Mouse (Mus musculus) liver, embryonic 12.5 days (tissue): ENCODE measurements around the gene Fgf12. TPM values are rescaled to one million over a fixed set of nuclear protein-coding genes. Genes with fewer than 3 reads are reported as not detected.

Source experiments
- ATAC-seq: fragments of 200-750 bp; cut with Nextera tagmentation; 2 replicates; pipeline ENCODE4 v1.8.0; 2017; ENCODE audit warnings: moderate number of reproducible peaks, mild to moderate bottlenecking, moderate library complexity
- H3K27ac ChIP-seq: fragments of 300-500 bp; sonication (generic); 2 replicates; pipeline ENCODE4 v1.5.1; 2016; ENCODE audit warnings: mild to moderate bottlenecking
- H3K27me3 ChIP-seq: fragments of 300-500 bp; sonication (generic); replicated peaks from 2 replicates; pipeline ENCODE4 v1.6.1; 2016; ENCODE audit warnings: mild to moderate bottlenecking, moderate library complexity
- H3K36me3 ChIP-seq: fragments of 300-500 bp; sonication (generic); 2 replicates; pipeline ENCODE4 v1.6.1; 2016; ENCODE audit warnings: mild to moderate bottlenecking, moderate library complexity
- H3K4me1 ChIP-seq: fragments of 300-500 bp; sonication (generic); 2 replicates; pipeline ENCODE4 v1.6.1; 2016
- H3K4me2 ChIP-seq: fragments of 300-500 bp; sonication (generic); 2 replicates; pipeline ENCODE4 v1.6.1; 2016; ENCODE audit warnings: mild to moderate bottlenecking, moderate library complexity
- H3K4me3 ChIP-seq: fragments of 300-500 bp; sonication (generic); 2 replicates; pipeline ENCODE4 v1.5.1; 2016; ENCODE audit warnings: mild to moderate bottlenecking, moderate library complexity
- H3K9ac ChIP-seq: fragments of 300-500 bp; sonication (generic); 2 replicates; pipeline ENCODE4 v1.6.1; 2016; ENCODE audit warnings: mild to moderate bottlenecking, moderate library complexity
- H3K9me3 ChIP-seq: fragments of 300-500 bp; sonication (generic); replicated peaks from 2 replicates; pipeline ENCODE4 v1.6.1; 2016; ENCODE audit warnings: mild to moderate bottlenecking, moderate library complexity
- WGBS: fragments of 180-500 bp; shearing (Covaris S2); methylation state at CpG from one replicate; pipeline ENCODE4 v1.1.7; 2016; ENCODE audit not compliant: insufficient replicate concordance; 5-methylcytosine and 5-hydroxymethylcytosine counted together
- microRNA counts: library from miRNA; unstranded; fragments of <30 nt; microRNA quantifications from one replicate; lab custom pipeline; 2017
- microRNA-seq: library from miRNA; unstranded; fragments of <30 nt; microRNA quantifications from one replicate; pipeline ENCODE4, GENCODE M21; 2017
- polyA plus RNA-seq: library from polyadenylated mRNA; unstranded; fragments of >200 nt; fragmentation: Nextera tagmentation; extraction: Ambion mirVana; gene quantifications from 2 replicates; pipeline ENCODE4 v1.2.1, GENCODE M21; 2016

Gene Fgf12
- polyA plus RNA-seq, 1 experiment from 2014 or later, result 0.14 TPM

GRCm38 (mm10) chr16:28242867-28243649 lies 509.8 kb downstream of the Fgf12 start:
- WGBS, result 55% methylated on average over 3 of the region's 3 CpGs
- no peaks in the 10 kb centered on the region for H3K27me3 ChIP-seq
- H3K9ac ChIP-seq, result no peak overlapping the region
- no peak overlapping the region for H3K27ac ChIP-seq
- H3K9me3 ChIP-seq, result no peaks in the 10 kb centered on the region
- no peak for ATAC-seq
- no peak overlapping the region for H3K4me2 ChIP-seq
- no peaks in the 10 kb centered on the region for H3K4me1 ChIP-seq
- H3K4me3 ChIP-seq, result no peak overlapping the region
- no peaks in the 10 kb centered on the region for H3K36me3 ChIP-seq

DNA sequence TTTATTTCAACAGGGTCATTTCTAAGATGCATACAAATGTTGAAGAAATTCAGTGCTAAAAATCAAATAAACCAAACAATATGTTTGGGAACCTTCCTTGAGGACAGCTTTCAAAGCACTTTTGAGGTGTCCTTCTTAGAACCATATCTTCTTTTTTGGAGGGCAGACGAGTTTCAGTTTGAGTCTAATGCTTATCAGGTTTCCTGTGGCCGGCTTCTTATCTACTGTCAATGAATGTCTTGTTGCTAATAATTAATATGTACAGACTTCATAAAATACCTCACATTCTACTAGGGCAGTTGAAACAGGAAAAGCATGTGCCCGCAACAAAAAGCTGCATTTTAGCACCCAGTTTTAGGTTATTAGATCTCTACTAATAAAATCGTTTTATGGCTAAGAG lies 513.5 kb downstream of the Fgf12 start:
- Histone ChIP-seq H3K27ac (no peak overlapping the region), H3K36me3 (no peaks in the 10 kb centered on the region), H3K9ac (no peak overlapping the region), H3K4me1 (no peaks in the 10 kb centered on the region), H3K27me3 (no peaks in the 10 kb centered on the region), H3K4me2 (no peak overlapping the region), H3K4me3 (no peak overlapping the region), H3K9me3 (no peaks in the 10 kb centered on the region)
- ATAC-seq, result no peak
- WGBS, result 28% methylated on average over 4 of the region's 4 CpGs

DNA sequence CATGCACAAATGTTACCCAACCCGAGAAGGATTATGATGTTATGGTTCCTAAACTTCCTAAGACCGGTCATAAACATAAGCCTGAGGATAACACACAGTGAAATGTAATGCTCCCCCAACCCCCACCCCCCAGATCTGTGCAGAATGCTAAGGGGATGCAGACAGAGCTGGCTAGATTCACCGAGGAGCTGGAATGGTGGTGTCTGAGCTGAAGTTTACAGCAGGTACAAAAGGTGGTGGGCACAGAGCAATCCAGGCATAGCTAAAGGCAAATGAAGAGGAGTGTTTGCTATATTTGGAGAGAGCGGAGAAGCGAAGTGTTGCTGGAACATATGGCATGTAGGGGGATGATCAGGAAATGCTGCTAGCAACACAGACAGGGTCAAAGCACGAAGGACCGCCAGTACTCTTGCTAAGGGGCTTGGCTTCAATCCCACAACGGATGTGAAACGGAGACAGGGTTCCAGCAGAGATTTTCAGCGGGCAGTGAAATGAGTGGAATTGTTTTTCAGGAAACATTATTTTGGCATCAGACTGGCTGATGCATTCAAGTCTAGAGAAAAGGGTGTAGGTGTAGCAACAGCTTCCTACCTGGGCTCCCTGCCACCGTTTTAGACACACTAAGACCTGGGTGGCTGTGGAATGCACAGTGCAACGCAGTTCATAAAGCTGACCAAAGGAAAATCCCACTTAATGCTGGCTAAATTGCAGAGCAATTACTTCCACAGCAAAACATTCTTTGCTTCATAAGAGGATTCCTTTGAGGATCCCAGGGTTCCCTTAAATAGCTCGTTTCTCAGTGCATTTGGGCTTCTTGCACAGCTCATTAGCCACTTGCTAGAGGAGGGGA lies 514.6 kb downstream of the Fgf12 start:
- Histone ChIP-seq H3K4me3 (no peak overlapping the region), H3K4me2 (no peak overlapping the region), H3K9me3 (no peaks in the 10 kb centered on the region), H3K4me1 (no peaks in the 10 kb centered on the region), H3K9ac (no peak overlapping the region), H3K36me3 (no peaks in the 10 kb centered on the region), H3K27ac (no peak overlapping the region), H3K27me3 (no peaks in the 10 kb centered on the region)
- ATAC-seq, result no peak
- WGBS, result 71% methylated on average over 13 of the region's 13 CpGs

GRCm38 (mm10) chr16:28215930-28216329 lies 536.9 kb downstream of the Fgf12 start:
- ATAC-seq, result no peak
- no peaks in the 10 kb centered on the region for H3K9me3 ChIP-seq
- H3K4me2 ChIP-seq, result no peak overlapping the region
- H3K36me3 ChIP-seq, result no peaks in the 10 kb centered on the region
- H3K4me1 ChIP-seq, result no peaks in the 10 kb centered on the region
- no peak overlapping the region for H3K9ac ChIP-seq
- H3K27me3 ChIP-seq, result no peaks in the 10 kb centered on the region
- no peak overlapping the region for H3K4me3 ChIP-seq
- H3K27ac ChIP-seq, result no peak overlapping the region
- 72% methylated on average over 5 of the region's 5 CpGs for WGBS

DNA sequence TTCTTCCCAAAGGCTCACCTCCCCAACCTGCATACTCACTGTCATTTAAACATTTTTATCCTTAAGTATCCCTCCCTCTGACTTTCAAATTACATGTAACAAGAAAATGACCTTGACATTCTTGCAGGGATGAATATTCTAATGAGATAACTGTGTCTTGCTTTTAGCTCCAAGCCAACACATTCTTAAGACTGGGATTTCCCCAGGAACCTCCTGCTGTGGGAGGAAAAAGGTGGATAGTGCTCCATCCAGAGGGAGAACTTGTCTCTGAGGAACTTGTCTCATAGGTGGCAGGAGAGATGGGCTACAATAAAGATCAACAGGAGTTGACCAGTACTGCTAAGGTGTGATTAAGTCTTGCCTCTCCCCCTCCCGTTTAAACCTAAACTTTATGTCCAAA lies 540.5 kb downstream of the Fgf12 start:
- no peaks in the 10 kb centered on the region for H3K9me3 ChIP-seq
- no peak overlapping the region for H3K4me3 ChIP-seq
- H3K4me2 ChIP-seq, result no peak overlapping the region
- H3K9ac ChIP-seq, result no peak overlapping the region
- no peak for ATAC-seq
- no peaks in the 10 kb centered on the region for H3K36me3 ChIP-seq
- H3K4me1 ChIP-seq, result no peaks in the 10 kb centered on the region
- WGBS, result 45% methylated on average over 1 of the region's 1 CpGs
- no peaks in the 10 kb centered on the region for H3K27me3 ChIP-seq
- no peak overlapping the region for H3K27ac ChIP-seq

- Histone ChIP-seq H3K27ac (no peak overlapping the region), H3K9me3 (no peaks in the 10 kb centered on the region), H3K9ac (no peak overlapping the region), H3K4me3 (no peak overlapping the region), H3K4me2 (no peak overlapping the region), H3K36me3 (no peaks in the 10 kb centered on the region), H3K4me1 (no peaks in the 10 kb centered on the region), H3K27me3 (no peaks in the 10 kb centered on the region)
- no peak for ATAC-seq
- 68% methylated on average over 2 of the region's 2 CpGs for WGBS
These were observed 596.4 kb downstream of the Fgf12 start for GRCm38 (mm10) chr16:28156443-28156842.

- Histone ChIP-seq H3K36me3 (no peaks in the 10 kb centered on the region), H3K27ac (no peak overlapping the region), H3K27me3 (no peaks in the 10 kb centered on the region), H3K9ac (no peak overlapping the region), H3K4me3 (no peak overlapping the region), H3K9me3 (no peaks in the 10 kb centered on the region), H3K4me2 (no peak overlapping the region), H3K4me1 (no peaks in the 10 kb centered on the region)
- 57% methylated on average over 3 of the region's 3 CpGs for WGBS
- no peak for ATAC-seq
These were observed 611.9 kb downstream of the Fgf12 start for GRCm38 (mm10) chr16:28140972-28141371.

GRCm38 (mm10) chr16:28127006-28127405 lies 625.9 kb downstream of the Fgf12 start:
- Histone ChIP-seq H3K36me3 (no peaks in the 10 kb centered on the region), H3K4me1 (no peaks in the 10 kb centered on the region), H3K27ac (no peak overlapping the region), H3K9ac (no peak overlapping the region), H3K27me3 (no peaks in the 10 kb centered on the region), H3K4me2 (no peak overlapping the region), H3K9me3 (no peaks in the 10 kb centered on the region), H3K4me3 (no peak overlapping the region)
- ATAC-seq, result no peak
- WGBS, result 50% methylated on average over 2 of the region's 2 CpGs

MicroRNA genes within 50 kb of the gene (microRNA counts, 519-probe panel; counts per million panel counts)
- microRNA mmu-miR-690 (lab: Ali Mortazavi, UCI), result 582 counts per million, percentile 70 among the panel's probes with 10 or more counts

Small RNA genes lying within 50 kb of the gene (microRNA-seq; reads per million reads assigned to microRNA genes)
- not detected for gene Mir690

Other genes with a start within 250 kb of the Fgf12 start
- 2.5 and 3.1 TPM in 2 replicates for gene Mb21d2, start 176.6 kb upstream of the Fgf12 start, polyA plus RNA-seq